ENCODE assay signal across 12 mouse cellular contexts in genomic region chr6:98435676-98436075, GRCm38 (mm10).
A peak's percentile ranks its signal among the peaks of the same experiment; 100 is the strongest.
DNase-seq lines count a peak whose midpoint lies in the region; ATAC-seq lines count a peak whose summit lies in the region.
"Had no signal": no experiment of that assay in that cellular context is flagged by ENCODE, and none has a peak within 500 bp of the region (broad histone marks: within the 10 kb centered on the region; RNA-seq: fewer than 3 reads in every experiment).

No protein-coding gene starts in this region.

- H3K27me3 ChIP-seq in heart, embryonic 12.5 days (replicated peaks): no peaks in the 10 kb centered on the region
- no peaks in the 10 kb centered on the region for H3K27me3 ChIP-seq in midbrain, embryonic 12.5 days
- H3K27me3 ChIP-seq in midbrain, embryonic 10.5 days (ENCODE audit: low read depth, poor library complexity, severe bottlenecking): no peaks in the 10 kb centered on the region
- no peaks in the 10 kb centered on the region for H3K27me3 ChIP-seq in hindbrain, embryonic 14.5 days (ENCODE audit: control insufficient read depth, insufficient read depth, low read length)

- peak overlapping the region; percentile 25 for H3K4me3 ChIP-seq in heart, embryonic 12.5 days
- H3K4me3 ChIP-seq in midbrain, embryonic 12.5 days: no peak overlapping the region
- H3K4me3 ChIP-seq in midbrain, embryonic 10.5 days: no peak overlapping the region
- H3K4me3 ChIP-seq in hindbrain, embryonic 14.5 days (replicated peaks; ENCODE audit: low read length): no peak overlapping the region
- H3K4me3 ChIP-seq: myocyte had no signal

- DNase-seq in heart, adult 11 months: no peak
- DNase-seq in midbrain, embryonic 10.5 days (ENCODE audit: low spot score): no peak
- DNase-seq in hindbrain, embryonic 14.5 days (ENCODE audit: low spot score): no peak
- peak; percentile 8 for DNase-seq in retina, postnatal 1 day
- DNase-seq in frontal cortex, postnatal 10 days (ENCODE audit: low spot score in 2 of 2): no peak
- DNase-seq in urinary bladder, postnatal 10 days (ENCODE audit: low spot score): no peak
- DNase-seq: kidney, adult 18-20 months; liver, postnatal 0 days; right cerebral cortex, postnatal 25 days had no signal

- 12% methylated on average over 6 of the region's 6 CpGs for WGBS in heart, embryonic 12.5 days
- 21% methylated on average over 6 of the region's 6 CpGs for WGBS in midbrain, embryonic 12.5 days
- 19% methylated on average over 6 of the region's 6 CpGs for WGBS in midbrain, embryonic 10.5 days
- 18% methylated on average over 6 of the region's 6 CpGs for WGBS in hindbrain, embryonic 14.5 days

- no peaks in the 10 kb centered on the region for H3K36me3 ChIP-seq in heart, embryonic 12.5 days
- no peaks in the 10 kb centered on the region for H3K36me3 ChIP-seq in midbrain, embryonic 12.5 days
- no peaks in the 10 kb centered on the region for H3K36me3 ChIP-seq in midbrain, embryonic 10.5 days
- no peaks in the 10 kb centered on the region for H3K36me3 ChIP-seq in hindbrain, embryonic 14.5 days (replicated peaks; ENCODE audit: control insufficient read depth, insufficient read depth)

- peaks cover 2% of the 10 kb centered on the region; the same call in 1 of the 2 replicates for H3K4me1 ChIP-seq in heart, embryonic 12.5 days (replicated peaks)
- H3K4me1 ChIP-seq in midbrain, embryonic 12.5 days: peaks cover 5% of the 10 kb centered on the region
- H3K4me1 ChIP-seq in midbrain, embryonic 10.5 days: peaks cover 7% of the 10 kb centered on the region
- H3K4me1 ChIP-seq in hindbrain, embryonic 14.5 days (replicated peaks; ENCODE audit: control insufficient read depth, insufficient read depth, low read length): no peaks in the 10 kb centered on the region

- no peak overlapping the region for H3K27ac ChIP-seq in heart, embryonic 12.5 days (ENCODE audit: poor library complexity, severe bottlenecking)
- no peak overlapping the region for H3K27ac ChIP-seq in midbrain, embryonic 12.5 days (replicated peaks)
- H3K27ac ChIP-seq in midbrain, embryonic 10.5 days (replicated peaks): no peak overlapping the region
- H3K27ac ChIP-seq in hindbrain, embryonic 14.5 days: no peak overlapping the region

- no peaks in the 10 kb centered on the region for H3K9me3 ChIP-seq in heart, embryonic 12.5 days (replicated peaks)
- no peaks in the 10 kb centered on the region for H3K9me3 ChIP-seq in midbrain, embryonic 12.5 days
- H3K9me3 ChIP-seq in midbrain, embryonic 10.5 days (replicated peaks): no peaks in the 10 kb centered on the region
- H3K9me3 ChIP-seq in hindbrain, embryonic 14.5 days (ENCODE audit: control insufficient read depth, low read length): no peaks in the 10 kb centered on the region

- no peak for ATAC-seq in heart, embryonic 12.5 days (ENCODE audit: insufficient number of reproducible peaks, low FRiP score)
- ATAC-seq in midbrain, embryonic 12.5 days (ENCODE audit: low FRiP score, low read depth): no peak
- no peak for ATAC-seq in hindbrain, embryonic 14.5 days (ENCODE audit: low FRiP score)
- ATAC-seq: liver, postnatal 0 days had no signal

- peak overlapping the region; percentile 63 for H3K4me2 ChIP-seq in heart, embryonic 12.5 days
- H3K4me2 ChIP-seq in midbrain, embryonic 12.5 days (replicated peaks): peak overlapping the region; percentile 4
- peak overlapping the region; percentile 24 for H3K4me2 ChIP-seq in hindbrain, embryonic 14.5 days (replicated peaks)

- no peak overlapping the region for H3K9ac ChIP-seq in heart, embryonic 12.5 days
- no peak overlapping the region for H3K9ac ChIP-seq in midbrain, embryonic 12.5 days (replicated peaks)
- H3K9ac ChIP-seq in hindbrain, embryonic 14.5 days: no peak overlapping the region
- H3K9ac ChIP-seq: liver, postnatal 0 days had no signal

Comparison
In these comparisons a context has a peak if more than half of its experiments do, and no peak if none do; other contexts are left out.
1. H3K4me2 ChIP-seq: peak in every context shown above with its lines; median percentile 63 in heart, embryonic 12.5 days; 24 in hindbrain, embryonic 14.5 days; 4 in midbrain, embryonic 12.5 days.